Mouse (Mus musculus): ENCODE measurements around the gene Gstp3.

- TF ChIP-seq CTCF (IDR thresholded peaks at IDR 0.05; ENCODE audit: control insufficient read depth, insufficient read depth, insufficient read length) (no peak), MAX (IDR thresholded peaks at IDR 0.05) (no peak), MYOG (IDR thresholded peaks at IDR 0.05; ENCODE audit: control insufficient read depth, extremely low read depth, insufficient read length) (no peak)
Observed at GRCm38 (mm10) chr19:4068717-4069410, 9.5 kb upstream of the Gstp3 start.

Data from C2C12 (cell line).